Mouse (Mus musculus) CD4-positive, CD25-positive, alpha-beta regulatory T cell, adult 4 months (primary cell): Measurements from ENCODE around the gene Lce1k. TPM values are rescaled to one million over a fixed set of nuclear protein-coding genes. Genes with fewer than 3 reads are reported as not detected.
"Not testable (repeated sequence)": the region's sequence is repeated elsewhere in the genome, so short reads cannot be mapped to it uniquely, and the experiment has no call there.

ENCODE experiments used
- ATAC-seq: one replicate; pipeline ENCODE4 v1.8.0; 2017
- polyA plus RNA-seq, 2 experiments: library from polyadenylated mRNA; unstranded; fragments of 100-300 nt; shearing (Covaris generic); gene quantifications; one replicate each; pipeline ENCODE4 v1.2.1; 2017

The Lce1k gene
- not detected for polyA plus RNA-seq

GRCm38 (mm10) chr3:92807791-92808190 is at the start of gene Lce1k:
Gene Lce1k (minus strand): TSS chr3:92807891.
- no peak for ATAC-seq

GRCm38 (mm10) chr3:92851186-92851585 is 43.5 kb upstream of the Lce1k start, which contains the start of gene Lce1l:
Gene Lce1l (minus strand): TSS chr3:92851286.
- no peak for ATAC-seq

DNA sequence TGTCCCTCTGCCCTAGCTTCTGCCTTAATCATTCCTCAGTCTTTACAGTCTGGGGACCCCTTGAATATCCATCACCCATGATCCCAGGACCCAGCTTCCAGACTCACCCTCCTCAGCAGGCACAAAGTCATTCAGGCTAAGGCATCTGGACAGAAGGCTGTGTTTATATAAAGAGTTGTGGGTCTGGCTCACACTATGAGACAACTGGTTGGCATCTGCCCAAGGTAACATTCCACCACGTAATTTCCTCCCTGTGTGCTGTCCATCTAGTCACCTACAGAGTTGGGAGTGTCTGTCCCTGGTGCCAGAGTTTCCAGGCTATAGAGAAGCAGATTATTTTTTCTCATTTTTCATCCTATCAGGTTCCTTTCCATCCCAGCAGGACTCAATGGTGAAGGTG is 19.4 kb upstream of the Lce1k start, which contains the start of gene Kprp:
TSS of gene Kprp (minus strand) at position 140 of the 400 bp plus-strand sequence.
- ATAC-seq, result no peak

DNA sequence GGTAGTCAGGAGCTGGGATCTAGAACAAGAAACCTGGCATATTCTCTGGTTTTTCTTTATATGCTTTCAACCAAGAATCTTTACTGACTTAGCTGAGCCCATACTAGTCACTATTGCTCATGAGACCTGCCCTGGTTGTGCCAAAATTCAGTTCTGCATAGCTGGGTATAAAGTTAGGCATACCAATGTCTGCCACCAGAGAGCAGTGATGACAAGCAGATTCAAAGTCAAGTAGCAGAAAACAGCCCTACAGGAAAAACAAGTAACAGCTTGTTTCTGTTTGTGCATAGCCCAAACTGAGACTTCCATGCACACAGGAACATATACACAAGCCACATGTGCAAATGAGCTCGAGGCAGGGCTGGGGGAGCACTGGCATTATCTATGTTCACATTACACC is 18.1 kb upstream of the Lce1k start:
- no peak for ATAC-seq

- not testable (repeated sequence) for ATAC-seq
Observed at GRCm38 (mm10) chr3:92816036-92816435, 8.3 kb upstream of the Lce1k start.

DNA sequence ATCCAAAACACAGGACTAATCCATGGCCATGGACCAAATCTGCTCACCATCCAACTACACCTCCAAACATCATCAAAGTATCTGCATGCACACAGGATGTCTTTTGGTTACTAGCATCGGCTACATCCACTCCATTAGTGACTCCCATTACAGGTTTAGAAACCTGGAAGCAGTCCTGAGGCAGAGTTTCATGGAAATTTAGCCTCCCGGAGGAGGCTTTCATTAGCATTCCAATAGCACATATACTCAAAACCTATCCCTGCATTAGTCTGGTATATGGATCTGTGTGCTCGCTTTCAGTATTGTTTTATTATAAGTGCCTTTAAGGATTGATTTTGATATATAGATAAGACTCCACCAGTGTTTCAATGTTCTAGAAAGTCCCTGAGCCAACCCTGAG is 7.9 kb upstream of the Lce1k start:
- no peak for ATAC-seq

DNA sequence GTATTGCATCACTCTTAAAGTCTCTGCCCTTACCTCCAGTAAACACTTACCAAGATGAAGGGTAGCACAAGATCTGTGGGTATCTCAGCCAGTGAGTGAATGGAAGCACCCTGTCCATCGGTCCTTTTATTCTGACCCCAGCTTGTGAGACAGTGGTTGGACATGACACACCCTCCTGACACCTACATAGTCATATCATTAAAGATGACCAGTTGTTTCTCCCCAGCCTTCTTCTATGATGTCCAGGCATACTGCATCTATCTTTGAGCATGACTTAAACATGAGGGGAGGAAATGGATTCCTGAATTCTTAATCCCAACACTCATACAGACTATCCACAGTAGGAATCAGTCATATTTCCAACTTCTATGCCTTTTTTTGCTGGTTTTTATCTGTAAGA is 17.3 kb downstream of the Lce1k start, which contains the start of gene Lce1j:
TSS of gene Lce1j (minus strand) at position 101 of the 400 bp plus-strand sequence.
- no peak for ATAC-seq

GRCm38 (mm10) chr3:92778799-92779198 is 28.9 kb downstream of the Lce1k start, which contains the start of gene Lce1i:
Gene Lce1i (minus strand): TSS chr3:92778899.
- ATAC-seq, result no peak

- ATAC-seq, result no peak
Observed at GRCm38 (mm10) chr3:92771573-92771972, 36.1 kb downstream of the Lce1k start.

- ATAC-seq, result no peak
Observed at GRCm38 (mm10) chr3:92764965-92765364, 42.7 kb downstream of the Lce1k start, which contains the start of gene Lce1h. Gene Lce1h (minus strand): TSS chr3:92765065.

Other genes with a start within 250 kb of the Lce1k start
- not detected for gene Ivl, start 234.2 kb downstream of the Lce1k start, polyA plus RNA-seq
- gene Smcp, start 218.9 kb downstream of the Lce1k start, polyA plus RNA-seq, result not detected
- gene 2210017I01Rik, start 200.4 kb downstream of the Lce1k start, polyA plus RNA-seq, result not detected
- gene Lce6a, start 186.2 kb downstream of the Lce1k start, polyA plus RNA-seq, result not detected
- gene Lce1a1, start 159.6 kb downstream of the Lce1k start, polyA plus RNA-seq, result not detected
- gene Lce1b, start 151.0 kb downstream of the Lce1k start, polyA plus RNA-seq, result not detected
- not detected for gene Lce1a2, start 137.6 kb downstream of the Lce1k start, polyA plus RNA-seq
- gene Lce1c, start 128.6 kb downstream of the Lce1k start, polyA plus RNA-seq, result not detected
- gene Lce1d, start 120.7 kb downstream of the Lce1k start, polyA plus RNA-seq, result not detected
- gene Lce1e, start 98.8 kb downstream of the Lce1k start, polyA plus RNA-seq, result not detected
- gene Lce1f, start 87.5 kb downstream of the Lce1k start, polyA plus RNA-seq, result not detected
- gene Gm38119, start 68.8 kb downstream of the Lce1k start, polyA plus RNA-seq, result not detected
- not detected for gene Lce1g, start 55.6 kb downstream of the Lce1k start, polyA plus RNA-seq
- not detected for gene Lce1h, start 42.8 kb downstream of the Lce1k start, polyA plus RNA-seq
- not detected for gene Lce1i, start 29.0 kb downstream of the Lce1k start, polyA plus RNA-seq
- not detected for gene Lce1j, start 17.4 kb downstream of the Lce1k start, polyA plus RNA-seq
- not detected for gene Kprp, start 19.4 kb upstream of the Lce1k start, polyA plus RNA-seq
- gene Lce1l, start 43.4 kb upstream of the Lce1k start, polyA plus RNA-seq, result not detected
- gene 2310050C09Rik, start 62.3 kb upstream of the Lce1k start, polyA plus RNA-seq, result not detected
- not detected for gene Lce3a, start 118.3 kb upstream of the Lce1k start, polyA plus RNA-seq
- not detected for gene Lce3b, start 125.1 kb upstream of the Lce1k start, polyA plus RNA-seq
- not detected for gene Lce3c, start 136.6 kb upstream of the Lce1k start, polyA plus RNA-seq
- gene Lce3d, start 149.5 kb upstream of the Lce1k start, polyA plus RNA-seq, result not detected
- gene Lce3e, start 159.2 kb upstream of the Lce1k start, polyA plus RNA-seq, result not detected
- not detected for gene Lce3f, start 184.3 kb upstream of the Lce1k start, polyA plus RNA-seq
- not detected for gene Crct1, start 207.8 kb upstream of the Lce1k start, polyA plus RNA-seq
- not detected for gene Lce1m, start 211.2 kb upstream of the Lce1k start, polyA plus RNA-seq